Mouse (Mus musculus) left cerebral cortex, postnatal 10 days (tissue): ENCODE measurements around the gene Tmem52b. TPM values are rescaled to one million over a fixed set of nuclear protein-coding genes. Genes with fewer than 3 reads are reported as not detected.
"Not testable (repeated sequence)": the region's sequence is repeated elsewhere in the genome, so short reads cannot be mapped to it uniquely, and the experiment has no call there.

Experiments
- DNase-seq, 2 experiments: peaks; one replicate each; pipeline ENCODE4 v3.0.0; 2021 to 2022; ENCODE audit warnings: low spot score in 2 of 2, mixed read lengths in 1 of 2; ENCODE audit errors: extremely low spot score in 1 of 2
- intact Hi-C: fragments of 180-260 bp; cut with DNase I; formaldehyde crosslinking; loops from one replicate; pipeline ENCODE4 v1.15.1; 2025
- total RNA-seq, 2 experiments: library from RNA; stranded (reverse); gene quantifications; 2 replicates each; pipeline ENCODE4 v1.2.3; 2021

Tmem52b gene
- total RNA-seq, result not detected

- intact Hi-C loops, result no loop called here
- no peak for DNase-seq
Observed at GRCm38 (mm10) chr6:129512367-129512766, at the start of gene Tmem52b. Gene Tmem52b, plus strand, starts transcription at chr6:129512555.

GRCm38 (mm10) chr6:129471386-129471785 lies 41.0 kb upstream of the Tmem52b start:
- intact Hi-C loops, result loop anchor here (10.0 kb wide), 1 partner anchor 77 kb away; the partner anchor contains the start of gene Clec1b
- no peak for DNase-seq

- DNase-seq, result no peak
- intact Hi-C loops, result loop anchor here (10.0 kb wide), 1 partner anchor 78 kb away; the partner anchor contains the start of gene Clec1b
Observed at GRCm38 (mm10) chr6:129472627-129473026, 39.7 kb upstream of the Tmem52b start.

GRCm38 (mm10) chr6:129476404-129477126 lies 35.8 kb upstream of the Tmem52b start:
- no peak for DNase-seq
- intact Hi-C loops, result loop anchor here (10.0 kb wide), 1 partner anchor 82 kb away; the partner anchor contains the start of gene Clec1b

GRCm38 (mm10) chr6:129480089-129480958 lies 32.0 kb upstream of the Tmem52b start:
- peak in 1 of 2 experiments; percentile 24 for DNase-seq

GRCm38 (mm10) chr6:129494924-129495323 lies 17.4 kb upstream of the Tmem52b start:
- no peak for DNase-seq
- intact Hi-C loops, result no loop called here

More at GRCm38 (mm10) chr6:129480089-129480958, 32.0 kb upstream of the Tmem52b start:
- intact Hi-C loops, result no loop called here

- intact Hi-C loops, result no loop called here
- no peak for DNase-seq
Observed at GRCm38 (mm10) chr6:129497345-129498218, 14.8 kb upstream of the Tmem52b start.

GRCm38 (mm10) chr6:129499516-129499915 lies 12.8 kb upstream of the Tmem52b start:
- intact Hi-C loops, DNase-seq: not testable (repeated sequence)

GRCm38 (mm10) chr6:129503471-129503870 lies 8.9 kb upstream of the Tmem52b start:
- intact Hi-C loops, result no loop called here
- no peak for DNase-seq

GRCm38 (mm10) chr6:129507024-129507423 lies 5.3 kb upstream of the Tmem52b start, which contains the start of gene Olr1:
Gene Olr1, minus strand, starts transcription at chr6:129507165.
- intact Hi-C loops, result no loop called here
- DNase-seq, result no peak

- intact Hi-C loops, result no loop called here
- DNase-seq, result no peak
Observed at GRCm38 (mm10) chr6:129510120-129510911, 2.0 kb upstream of the Tmem52b start.

GRCm38 (mm10) chr6:129512868-129513267 lies 513 bp downstream of the Tmem52b start:
- intact Hi-C loops, result no loop called here
- no peak for DNase-seq

GRCm38 (mm10) chr6:129513409-129513808 lies 1.1 kb downstream of the Tmem52b start:
- peak in 1 of 2 experiments; percentile 10 for DNase-seq
- intact Hi-C loops, result no loop called here

GRCm38 (mm10) chr6:129514376-129514775 lies 2.0 kb downstream of the Tmem52b start:
- intact Hi-C loops, result no loop called here

GRCm38 (mm10) chr6:129515068-129515467 lies 2.7 kb downstream of the Tmem52b start:
- DNase-seq, result no peak
- intact Hi-C loops, result no loop called here

More at GRCm38 (mm10) chr6:129514376-129514775, 2.0 kb downstream of the Tmem52b start:
- DNase-seq, result no peak

GRCm38 (mm10) chr6:129516388-129516787 lies 4.0 kb downstream of the Tmem52b start:
- intact Hi-C loops, result loop anchor here (2.0 kb wide), 1 partner anchor 122 kb away; no protein-coding TSS in a partner anchor
- no peak for DNase-seq

GRCm38 (mm10) chr6:129517752-129518408 lies 5.5 kb downstream of the Tmem52b start:
- DNase-seq, result peak in 1 of 2 experiments; percentile 56
- intact Hi-C loops, result loop anchor here (2.0 kb wide), 1 partner anchor 123 kb away; no protein-coding TSS in a partner anchor
